Mouse (Mus musculus) CD8-positive naive resting alpha-beta T cell, adult 2 months (primary cell): Measurements from ENCODE around the gene Stac3.

ENCODE experiments used
- DNase-seq, 2 experiments: peaks; one replicate each; pipeline ENCODE4 v3.0.0; 2022; ENCODE audit warnings: low read depth in 2 of 2, low spot score in 2 of 2

The Stac3 gene

DNA sequence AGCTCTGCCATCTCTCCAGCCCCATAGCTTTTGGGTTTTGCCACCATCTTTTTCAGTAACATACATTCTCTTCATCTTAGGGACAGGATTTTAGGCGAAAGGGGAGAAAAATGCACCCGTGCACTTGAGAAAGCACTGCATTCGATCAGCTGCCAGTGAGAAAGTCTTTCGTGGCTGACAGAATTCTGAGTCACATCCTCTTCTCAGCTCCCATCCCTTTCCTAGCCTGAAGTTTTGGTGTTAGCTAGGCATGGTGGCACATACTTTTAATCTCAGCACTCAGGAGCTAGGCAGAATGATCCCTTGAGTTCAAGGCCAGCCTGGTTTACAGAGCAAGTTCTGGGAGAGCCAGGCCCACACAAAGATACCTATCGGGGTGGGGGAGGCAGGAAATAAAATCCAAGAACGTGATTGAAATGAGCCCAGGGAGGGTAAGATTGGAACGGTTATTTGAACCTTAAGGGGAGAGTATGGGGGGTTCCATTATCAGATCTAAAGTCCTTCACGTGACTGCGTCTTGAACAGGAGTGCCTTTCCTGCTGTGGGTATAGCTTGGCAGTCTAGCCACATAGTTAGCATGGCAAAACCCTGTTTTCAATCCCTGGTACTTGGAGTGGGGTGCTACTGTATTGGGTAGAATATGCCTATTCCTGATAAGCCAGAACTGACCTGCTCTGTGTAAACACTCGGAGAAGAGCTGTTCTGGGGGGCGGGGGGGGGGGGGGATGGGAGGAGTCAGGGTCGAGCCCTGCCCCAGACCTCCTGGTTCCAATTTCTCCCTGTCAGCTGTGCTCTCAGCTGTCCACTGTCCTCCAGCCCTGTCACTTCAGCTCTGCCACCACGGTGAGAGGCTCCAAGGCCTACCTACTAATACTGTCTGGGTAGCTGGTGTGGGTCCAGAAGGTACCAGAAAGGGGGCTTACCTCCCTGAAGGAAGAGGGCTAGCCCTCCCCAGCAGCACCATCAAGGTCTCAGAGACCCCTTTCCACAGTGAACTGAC, at the start of gene Stac3:
Stac3 (plus strand) TSS at position 793 of the 1,000 bp plus-strand sequence.
- DNase-seq = no peak

DNA sequence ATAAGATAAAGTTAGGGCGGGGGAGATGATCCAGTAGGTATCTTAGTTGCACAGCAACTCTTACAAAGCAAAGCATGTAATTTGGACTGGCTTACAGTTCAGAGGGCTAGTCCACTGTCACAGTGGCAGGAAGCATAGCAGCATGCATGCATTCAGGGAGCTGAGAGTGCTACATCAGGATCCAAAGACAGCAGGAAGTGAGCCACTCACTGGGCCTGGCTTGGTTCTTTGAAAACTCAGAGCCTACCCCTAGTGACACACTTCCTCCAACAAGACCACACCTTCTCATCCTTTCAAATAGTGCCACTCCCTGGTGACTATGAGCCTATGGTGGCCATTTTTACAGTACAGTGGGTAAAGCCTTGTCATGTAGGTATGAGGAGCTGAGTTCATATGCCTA, 47.8 kb upstream of the Stac3 start:
- DNase-seq = no peak

DNA sequence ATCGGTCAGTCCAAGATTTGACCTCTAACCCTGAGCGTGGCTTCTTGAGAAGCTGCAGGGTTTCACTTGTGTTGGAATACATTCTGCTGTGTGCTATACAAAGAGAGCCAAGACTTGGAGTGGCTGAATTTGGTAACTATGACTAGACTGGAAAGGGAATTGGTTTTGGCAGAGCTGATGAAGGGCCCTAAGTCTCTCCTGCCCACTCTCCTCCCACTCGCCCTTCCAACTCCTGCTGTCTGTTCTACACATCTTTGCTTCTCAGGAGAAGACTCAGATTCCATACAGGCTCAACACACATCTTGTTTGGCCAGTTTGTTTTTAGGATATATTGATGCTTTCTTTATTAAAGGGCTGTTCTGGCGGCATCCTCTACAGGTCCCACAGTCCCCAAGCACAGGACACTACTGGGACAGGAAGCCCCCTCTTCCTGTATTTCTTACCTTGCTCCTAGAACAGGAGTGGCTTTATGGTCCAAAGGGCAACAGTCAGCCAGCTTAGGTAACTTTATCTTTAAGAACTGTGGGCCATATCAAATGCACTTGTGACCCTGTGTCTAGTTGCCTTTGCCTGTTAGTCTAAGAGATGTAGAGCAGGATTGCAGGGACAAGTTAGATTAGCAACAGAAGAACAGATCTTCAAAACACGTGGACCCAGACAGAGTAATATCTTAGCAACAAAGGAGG, 38.9 kb upstream of the Stac3 start:
- no peak for DNase-seq

DNA sequence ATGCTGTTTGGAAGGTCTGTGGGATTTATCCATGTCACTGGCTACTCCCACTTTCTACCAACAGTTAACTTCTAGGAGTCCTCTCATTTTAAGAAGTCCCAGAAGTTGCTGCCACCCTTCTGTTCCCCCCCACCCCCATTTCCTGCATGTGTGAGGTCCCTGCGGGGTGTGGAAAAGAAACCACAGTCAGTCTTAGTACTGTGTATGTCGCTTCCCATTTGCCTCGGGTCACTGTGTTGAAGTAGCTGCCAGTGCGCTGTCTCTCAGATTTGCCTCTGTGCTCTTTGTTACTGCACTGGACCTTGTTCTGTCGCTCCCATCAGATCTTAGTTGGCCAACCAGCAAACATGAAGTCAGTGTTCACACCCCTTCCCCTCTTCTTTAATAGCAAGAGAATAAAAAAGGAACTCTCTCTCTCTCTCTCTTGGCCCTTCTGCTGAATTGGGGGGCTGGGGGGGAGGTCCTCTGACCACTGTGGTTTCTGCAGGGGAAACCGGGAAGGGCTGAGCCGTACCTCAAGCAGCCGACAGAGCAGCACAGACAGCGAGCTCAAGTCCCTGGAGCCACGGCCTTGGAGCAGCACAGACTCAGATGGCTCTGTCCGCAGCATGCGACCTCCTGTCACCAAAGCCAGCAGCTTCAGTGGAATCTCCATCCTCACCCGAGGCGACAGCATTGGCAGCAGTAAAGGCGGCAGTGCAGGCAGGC, 30.1 kb upstream of the Stac3 start:
- no peak for DNase-seq

DNA sequence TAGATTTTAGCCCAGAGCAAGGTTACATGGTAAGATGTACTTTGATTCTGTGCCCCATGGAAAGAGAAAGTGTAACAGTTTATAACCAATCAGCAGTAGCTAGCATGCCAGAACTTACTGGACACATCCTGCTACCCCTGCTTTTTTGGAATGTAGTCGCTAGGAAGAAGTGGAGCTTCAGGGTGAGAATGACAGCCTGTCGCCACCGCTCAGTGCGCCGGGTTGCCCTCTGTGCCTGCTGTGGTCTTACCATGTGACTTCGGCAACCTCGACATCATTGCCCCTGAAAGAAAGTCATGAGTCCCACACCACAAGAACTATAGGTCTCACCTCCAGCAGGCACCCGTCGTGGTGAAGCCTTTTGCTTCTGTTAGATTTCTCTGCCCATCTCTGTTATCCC, 28.8 kb upstream of the Stac3 start:
- DNase-seq = no peak

DNA sequence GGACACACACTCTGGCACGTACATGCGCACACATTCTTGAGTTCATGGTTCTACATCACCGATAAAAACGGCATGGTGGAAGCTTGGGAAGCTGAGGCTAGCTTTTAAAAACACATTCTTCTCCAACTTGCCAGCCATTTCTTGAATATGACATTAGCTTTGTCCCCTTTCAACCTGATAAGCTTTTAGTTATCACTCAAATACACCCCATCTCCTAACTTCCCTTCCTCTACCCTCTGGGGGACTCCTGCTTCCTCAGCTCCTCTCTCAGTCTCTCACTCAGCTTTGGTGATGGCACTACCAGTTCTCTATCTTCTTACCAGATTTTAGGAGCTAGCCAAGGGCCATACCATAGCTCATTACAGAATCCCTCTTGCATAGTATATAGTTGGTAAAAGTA, 26.3 kb upstream of the Stac3 start:
- DNase-seq = no peak

DNA sequence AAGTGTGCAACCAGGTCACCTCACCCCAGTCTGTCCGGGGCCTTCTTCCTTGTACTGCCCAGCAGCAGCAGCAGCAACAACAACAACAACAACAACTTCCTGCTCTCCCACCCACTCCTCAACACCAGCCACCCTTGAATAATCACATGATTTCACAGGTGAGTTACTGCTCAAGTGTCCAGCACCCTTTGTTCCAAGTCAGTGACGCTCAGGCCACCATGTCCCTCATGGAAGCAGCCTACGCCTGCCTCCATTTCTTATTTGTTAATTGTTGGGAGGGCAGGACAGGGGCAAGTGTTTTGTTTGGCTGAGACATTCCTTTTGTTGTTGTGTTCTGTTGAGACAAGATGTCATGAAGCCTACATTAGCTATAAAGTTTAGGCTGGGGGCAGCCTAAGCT, 24.9 kb upstream of the Stac3 start:
- no peak for DNase-seq

DNA sequence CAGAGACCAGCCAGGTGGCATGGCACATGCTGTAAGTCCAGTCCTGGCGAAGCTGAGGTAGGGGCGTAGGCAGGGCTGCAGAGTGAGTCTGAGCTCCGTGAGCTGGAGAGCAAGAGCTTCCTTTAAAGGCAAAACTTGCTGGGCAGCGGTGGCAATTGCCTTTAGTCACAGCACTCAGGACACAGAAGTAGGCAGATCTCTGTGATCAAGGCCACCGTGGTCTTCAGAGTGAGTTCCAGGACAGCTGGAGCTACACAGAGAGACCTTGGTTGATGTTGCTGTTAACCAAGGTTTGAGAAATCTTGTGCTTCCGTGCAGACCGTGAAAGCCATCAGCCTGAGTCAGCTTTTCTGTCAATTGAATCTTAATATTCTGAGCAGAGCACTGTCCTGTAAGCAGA, 24.2 kb upstream of the Stac3 start:
- no peak for DNase-seq

DNA sequence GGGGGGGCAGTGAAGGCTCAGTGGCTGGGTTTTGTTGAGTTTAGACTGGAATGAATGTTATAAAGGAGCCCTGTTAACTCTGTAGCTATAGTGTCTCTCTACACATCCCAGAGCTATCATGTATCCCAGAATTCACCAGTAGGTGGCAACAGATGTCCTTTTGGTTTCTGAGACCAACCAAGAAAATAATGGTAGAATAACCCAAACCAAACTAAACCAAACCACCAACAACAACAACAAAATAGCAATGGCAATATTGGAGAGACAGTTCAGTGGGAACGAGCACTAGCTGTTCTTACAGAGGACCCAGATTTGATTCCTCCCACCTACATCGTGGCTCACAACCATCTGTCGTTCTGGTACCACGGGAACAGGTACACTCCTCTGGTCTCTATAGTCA, 22.4 kb upstream of the Stac3 start:
- no peak for DNase-seq

DNA sequence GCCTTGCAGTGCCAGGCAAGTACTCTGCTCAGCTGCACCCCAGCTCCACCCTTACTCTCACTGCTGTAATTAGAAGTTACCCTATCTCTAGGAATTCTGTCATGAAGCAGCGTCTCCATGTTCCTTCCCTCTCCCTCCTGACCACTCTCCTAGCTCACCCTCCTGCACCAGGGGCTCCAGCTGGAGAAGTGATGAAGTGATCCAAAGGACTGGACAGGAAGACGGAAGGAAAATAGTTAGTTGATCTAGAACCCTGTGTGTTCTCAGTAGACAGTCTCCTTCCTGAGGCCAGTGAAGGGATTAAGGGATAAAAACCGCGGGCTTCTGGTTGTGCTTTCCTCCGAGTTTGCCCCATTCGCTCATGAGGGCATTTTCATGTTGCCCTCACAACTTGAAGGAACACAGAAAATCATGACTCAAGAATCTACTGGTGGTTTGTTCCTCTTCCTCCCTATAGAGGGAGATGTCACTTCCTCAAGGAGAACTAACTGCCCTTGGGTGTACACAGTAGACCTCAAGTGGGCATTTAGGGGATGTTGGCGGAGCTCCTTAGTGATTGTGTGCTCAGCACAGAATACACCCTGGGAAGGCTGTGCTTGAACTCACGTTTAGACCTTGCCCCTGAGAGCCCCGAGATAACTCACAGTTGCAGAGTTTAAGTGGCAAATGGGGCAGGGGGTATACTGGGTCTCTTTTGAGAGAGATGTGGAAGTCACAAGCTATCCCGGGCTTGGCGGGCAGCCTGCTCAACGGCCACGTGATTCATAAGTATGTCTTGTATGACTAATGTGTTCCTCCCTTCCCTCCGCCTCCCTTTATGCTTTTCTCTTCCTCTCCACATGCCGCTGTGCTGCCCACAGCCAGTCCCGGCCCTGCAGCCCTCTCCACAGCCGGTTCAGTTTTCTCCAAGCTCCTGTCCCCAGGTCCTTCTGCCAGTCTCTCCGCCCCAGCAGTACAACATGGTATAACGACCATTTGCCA, 20.4 kb upstream of the Stac3 start:
- DNase-seq = no peak

DNA sequence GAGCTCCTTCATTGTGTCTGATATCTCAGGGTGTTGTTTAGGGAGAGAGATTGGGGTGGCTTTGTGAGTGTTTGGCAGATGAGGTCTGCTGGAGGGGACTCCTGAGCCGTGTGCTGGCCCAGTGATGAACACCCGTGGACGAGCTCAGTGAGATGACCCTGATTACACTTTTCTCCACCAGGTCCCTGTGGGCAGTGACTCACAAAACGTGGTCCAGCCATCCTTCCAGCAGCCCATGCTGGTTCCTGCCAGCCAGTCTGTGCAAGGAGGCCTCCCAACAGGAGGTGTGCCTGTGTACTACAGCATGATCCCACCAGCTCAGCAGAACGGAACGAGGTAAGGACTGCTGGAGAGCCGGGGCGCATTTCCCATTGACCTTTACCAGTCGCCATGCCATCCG, 16.3 kb upstream of the Stac3 start:
- DNase-seq = no peak

DNA sequence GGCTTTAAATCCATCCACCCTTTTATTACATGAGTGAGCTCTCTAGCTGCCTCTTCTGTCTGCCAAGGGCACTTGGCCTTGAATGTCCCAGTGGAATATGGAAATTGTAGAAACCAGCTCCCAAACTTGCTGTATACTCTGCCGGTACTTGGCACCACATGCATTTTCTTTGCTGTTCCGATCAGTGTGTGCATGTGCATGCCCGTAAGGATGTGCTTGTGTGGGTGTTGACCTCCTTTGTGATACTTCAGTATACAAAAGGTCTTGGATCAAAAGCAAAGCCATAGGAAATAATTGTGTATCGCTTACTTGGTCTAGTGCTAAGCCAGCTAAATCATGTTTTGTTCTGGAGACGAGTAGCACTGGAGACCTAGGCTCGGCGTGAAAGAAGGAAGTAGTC, 12.6 kb upstream of the Stac3 start:
- no peak for DNase-seq

DNA sequence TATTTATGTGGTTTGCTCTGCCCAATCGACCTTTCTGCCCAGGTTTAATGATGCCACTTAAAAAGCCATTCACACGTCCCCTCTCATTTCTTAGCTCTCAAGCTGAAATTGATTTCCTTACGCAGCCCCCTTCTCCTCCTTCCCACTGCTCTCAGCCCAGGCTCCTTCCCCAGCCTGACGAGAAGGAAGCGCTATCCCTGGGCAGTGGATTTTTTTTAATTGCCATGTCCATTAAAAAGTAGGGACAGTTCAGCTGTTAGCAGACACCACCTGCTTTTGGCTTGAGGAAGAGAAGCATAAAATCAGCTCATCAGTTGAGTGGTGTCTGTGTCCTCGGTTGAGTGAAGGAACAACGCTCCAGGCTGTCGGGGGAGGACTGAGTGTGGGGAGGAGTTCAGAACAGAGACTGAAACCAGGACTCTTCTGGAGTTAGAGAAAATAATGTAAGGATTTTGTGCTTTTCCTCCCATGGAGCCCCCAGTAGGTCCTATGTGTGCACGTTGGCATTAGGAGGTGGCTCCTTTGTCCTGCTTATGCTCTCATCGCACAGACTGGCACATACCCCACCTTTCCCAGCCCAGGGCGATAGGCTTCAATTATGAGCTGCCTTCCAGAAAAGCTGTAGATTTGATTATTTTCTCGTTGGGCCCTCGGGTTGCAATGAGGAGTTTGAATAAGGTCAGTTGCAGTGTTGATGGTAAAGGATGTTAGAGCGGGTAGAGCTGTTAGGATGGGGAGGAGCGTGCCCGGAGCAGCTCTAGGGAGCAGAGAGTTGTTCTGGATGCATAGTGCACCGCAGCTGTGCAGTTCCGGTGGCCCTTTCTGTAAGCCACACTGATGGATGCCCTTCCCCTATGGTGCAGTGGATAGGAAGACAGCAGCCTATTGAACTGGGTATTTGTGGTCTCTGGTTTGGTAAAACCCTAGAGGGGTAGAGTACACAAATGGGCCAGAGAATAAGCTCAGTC, 11.0 kb upstream of the Stac3 start:
- no peak for DNase-seq

DNA sequence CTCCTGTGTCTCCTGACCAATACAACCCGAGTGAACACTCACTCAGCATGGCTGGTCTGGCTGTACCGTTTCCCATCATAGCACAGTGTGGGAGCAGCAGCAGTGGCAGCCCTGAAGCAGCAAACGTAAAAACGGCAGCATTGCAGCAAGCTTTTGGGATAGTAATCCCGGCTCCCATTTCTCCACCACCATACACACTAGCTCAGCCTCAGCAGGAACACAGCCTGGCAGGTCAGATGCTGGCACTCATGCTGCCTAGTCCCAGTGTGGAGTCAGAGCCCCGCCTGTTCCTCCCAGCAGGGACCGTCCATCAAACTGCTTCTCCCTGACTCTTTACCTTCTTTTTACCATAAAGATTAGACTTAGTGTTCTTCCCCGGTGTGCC, 10.4 kb upstream of the Stac3 start:
- DNase-seq = no peak

DNA sequence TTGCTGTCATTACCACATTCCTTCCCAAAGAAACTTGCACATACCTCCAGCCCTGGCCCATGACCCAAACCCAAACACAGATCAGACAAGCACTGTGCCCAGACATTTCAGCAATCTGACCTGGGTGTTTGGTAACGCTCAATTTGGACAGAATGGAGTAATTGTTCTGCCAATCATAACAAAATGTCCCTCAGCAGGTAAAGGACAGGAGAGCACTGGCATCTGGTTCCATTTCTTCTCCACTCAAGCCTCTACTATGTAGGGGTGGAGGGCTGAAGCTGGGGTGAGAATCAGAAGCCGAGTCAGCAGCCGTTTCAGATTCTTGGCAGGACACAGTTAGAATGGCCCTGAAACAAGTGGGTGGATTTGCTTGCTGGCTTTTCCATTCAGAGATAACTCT, 9.4 kb upstream of the Stac3 start:
- no peak for DNase-seq

DNA sequence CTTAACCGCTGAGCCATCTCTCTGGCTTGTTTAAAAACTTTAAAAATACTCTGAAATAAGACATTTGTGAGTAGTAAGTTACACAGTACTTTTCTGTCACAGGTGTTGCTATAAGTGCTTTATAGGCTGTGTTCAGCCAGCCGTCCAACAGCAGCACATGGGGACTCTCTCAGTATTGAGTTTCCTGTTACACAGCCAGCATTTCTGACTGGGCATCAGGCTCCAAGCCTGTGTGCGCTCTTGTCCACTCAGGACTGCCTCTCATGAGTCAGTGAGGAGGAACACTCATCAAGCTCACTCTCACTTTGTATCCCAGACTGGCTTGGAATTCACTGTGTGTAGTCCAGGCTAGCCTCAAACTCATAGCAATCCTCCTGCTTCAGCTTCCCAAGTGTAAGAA, 5.3 kb upstream of the Stac3 start:
- no peak for DNase-seq

DNA sequence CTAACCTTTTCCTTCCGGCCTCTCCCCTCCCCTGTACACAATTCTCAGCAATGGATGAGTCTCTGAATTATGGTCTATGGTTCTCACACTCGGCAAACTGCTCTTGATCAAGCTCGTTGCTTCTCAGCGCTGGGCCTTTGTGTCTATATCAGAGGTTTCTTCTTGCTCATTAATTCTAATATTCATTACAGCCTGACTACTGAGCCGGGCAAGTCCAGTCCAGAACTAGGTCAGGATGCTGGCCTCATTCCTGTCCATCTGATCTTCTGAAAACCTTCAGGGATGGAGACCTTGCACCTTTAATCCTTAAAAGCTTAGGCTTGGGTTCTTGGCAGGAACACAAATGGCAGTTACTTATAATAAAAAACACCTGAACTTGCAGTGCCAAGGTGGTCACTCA, 2.0 kb upstream of the Stac3 start:
- no peak for DNase-seq

DNA sequence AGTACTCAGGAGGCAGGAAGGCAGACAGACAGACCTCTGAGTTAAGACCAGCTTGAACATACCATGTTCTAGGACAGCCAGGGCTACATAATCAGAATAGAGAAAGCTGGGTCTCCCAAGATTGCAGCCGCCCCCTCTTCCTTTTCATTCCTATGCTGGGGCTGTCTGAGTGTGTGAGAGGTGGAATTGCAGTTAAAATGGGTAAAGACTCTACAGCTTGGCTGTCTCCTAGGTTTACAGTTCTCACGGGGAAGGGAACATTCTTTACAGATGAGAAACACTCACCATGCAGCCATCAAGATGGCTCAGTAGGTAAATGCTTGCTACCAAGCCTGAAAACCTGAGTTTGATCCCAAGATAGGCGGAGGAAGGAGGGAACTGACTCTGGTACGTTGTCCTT, 1.4 kb upstream of the Stac3 start:
- DNase-seq = no peak

DNA sequence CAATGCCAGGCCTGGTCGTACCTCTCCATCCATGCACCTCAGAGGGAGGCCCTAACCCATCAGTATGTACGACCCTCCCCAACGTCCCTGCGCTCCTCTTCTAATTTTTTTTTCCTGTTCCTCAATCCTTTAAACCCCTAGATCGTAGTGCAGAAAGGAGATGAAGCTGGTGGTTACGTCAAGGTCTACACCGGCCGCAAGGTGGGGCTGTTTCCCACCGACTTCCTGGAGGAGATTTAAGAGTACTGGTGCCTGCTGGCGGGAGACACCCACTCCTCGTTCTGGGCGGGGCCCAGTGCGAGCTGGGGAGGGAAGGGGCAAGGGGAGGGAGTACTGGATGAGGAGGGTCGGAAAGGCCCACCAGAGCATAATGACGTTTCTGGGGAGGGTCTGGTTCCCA, 6.8 kb downstream of the Stac3 start:
- DNase-seq = peak; percentile 67 to 84
